Mouse (Mus musculus) cerebellum, adult 2 months (tissue): ENCODE measurements around the gene Tmprss3.

Source experiments
- CTCF ChIP-seq: fragments of 200-500 bp; IDR thresholded peaks from 2 replicates; pipeline ENCODE4 v1.5.1; 2011; ENCODE audit warnings: low read depth, mild to moderate bottlenecking, control low read depth, low read length, moderate library complexity, borderline replicate concordance; ENCODE audit not compliant: insufficient read depth
- POLR2A ChIP-seq: fragments of 200-500 bp; IDR thresholded peaks from 2 replicates; pipeline ENCODE4 v1.6.1; 2011; ENCODE audit warnings: low read length, control low read depth, borderline replicate concordance; ENCODE audit not compliant: insufficient read depth

- TF ChIP-seq POLR2A: no peak
- TF ChIP-seq CTCF: no peak
Measured at GRCm38 (mm10) chr17:31191825-31192224, 7.0 kb downstream of the Tmprss3 start.
